Mouse (Mus musculus): ENCODE results near the gene Mia3. TPM values are rescaled to one million over a fixed set of nuclear protein-coding genes. Genes with fewer than 3 reads are reported as not detected.
"Not testable (repeated sequence)": the region's sequence is repeated elsewhere in the genome, so short reads cannot be mapped to it uniquely, and the experiment has no call there.

The Mia3 gene
- total RNA-seq (2021): 100 to 1,000 TPM; 104 to 115 TPM
- long read RNA-seq, experiment 1, partial matches to known transcripts: 1 of 5 reads
- long read RNA-seq, experiment 1, other reads (novel, unspliced or antisense): 3 of 5 reads
- long read RNA-seq, experiment 2, partial matches to known transcripts: 0 of 3 reads
- long read RNA-seq, experiment 2, other reads (novel, unspliced or antisense): 2 of 3 reads

DNA sequence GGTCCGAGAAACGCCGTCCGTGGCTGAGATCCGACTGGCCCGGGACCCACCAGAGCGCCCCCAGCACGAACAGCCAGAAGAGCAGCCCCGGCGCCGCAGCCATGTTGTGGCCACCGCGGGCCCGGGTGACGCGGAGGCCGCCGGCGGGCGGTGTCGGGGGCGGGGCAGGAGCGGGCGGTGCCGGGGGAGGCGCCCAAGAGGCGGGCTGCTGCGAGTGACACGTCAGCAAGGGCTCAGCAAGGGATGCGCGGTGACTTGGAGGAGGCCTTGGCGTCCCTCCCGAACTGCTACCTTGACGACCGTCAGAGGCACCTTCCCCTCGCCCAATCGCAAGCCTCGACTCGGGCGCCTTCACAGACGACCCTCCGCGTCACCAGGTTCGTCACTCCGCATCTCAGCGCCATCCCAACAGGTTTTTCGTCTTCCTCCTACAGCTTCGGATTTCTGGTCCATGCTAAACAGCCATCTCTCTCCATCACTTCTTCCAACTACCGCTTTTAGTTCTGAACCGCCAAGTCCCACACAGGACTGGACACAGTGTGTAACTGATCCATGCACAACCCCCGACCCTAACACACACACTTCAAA is at the start of gene Mia3:
TSS of gene Mia3 (minus strand) at position 127 of the 588 bp plus-strand sequence.
- intact Hi-C loops (cut with DNase I): loop anchor here (2.0 kb wide), 1 partner anchor 17 kb away; no protein-coding TSS in a partner anchor
- DNase-seq: peak; percentile 95 to 96

DNA sequence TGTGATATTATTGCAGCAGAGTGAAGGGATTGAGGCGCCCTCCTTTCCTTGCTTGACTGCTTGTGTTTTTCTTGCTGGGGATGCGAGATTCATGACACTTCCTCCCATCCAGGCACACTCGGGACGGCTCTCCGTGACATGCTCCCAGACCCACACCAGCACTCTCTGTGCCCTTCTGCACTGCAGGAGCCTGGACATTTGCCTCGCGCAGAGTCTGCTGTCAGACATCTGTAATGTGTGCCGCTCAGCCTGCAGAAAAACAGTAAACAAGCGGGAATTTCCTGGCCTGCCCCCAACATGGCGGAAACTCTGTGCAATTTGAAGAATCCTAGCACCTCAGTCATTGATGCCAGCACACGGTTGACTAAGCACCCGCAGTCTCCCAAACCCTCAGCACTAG is 48.5 kb upstream of the Mia3 start, which contains the start of gene Hhipl2:
TSS of gene Hhipl2 (plus strand) at position 343 of the 400 bp plus-strand sequence.
- intact Hi-C loops (cut with DNase I): no loop called here

DNA sequence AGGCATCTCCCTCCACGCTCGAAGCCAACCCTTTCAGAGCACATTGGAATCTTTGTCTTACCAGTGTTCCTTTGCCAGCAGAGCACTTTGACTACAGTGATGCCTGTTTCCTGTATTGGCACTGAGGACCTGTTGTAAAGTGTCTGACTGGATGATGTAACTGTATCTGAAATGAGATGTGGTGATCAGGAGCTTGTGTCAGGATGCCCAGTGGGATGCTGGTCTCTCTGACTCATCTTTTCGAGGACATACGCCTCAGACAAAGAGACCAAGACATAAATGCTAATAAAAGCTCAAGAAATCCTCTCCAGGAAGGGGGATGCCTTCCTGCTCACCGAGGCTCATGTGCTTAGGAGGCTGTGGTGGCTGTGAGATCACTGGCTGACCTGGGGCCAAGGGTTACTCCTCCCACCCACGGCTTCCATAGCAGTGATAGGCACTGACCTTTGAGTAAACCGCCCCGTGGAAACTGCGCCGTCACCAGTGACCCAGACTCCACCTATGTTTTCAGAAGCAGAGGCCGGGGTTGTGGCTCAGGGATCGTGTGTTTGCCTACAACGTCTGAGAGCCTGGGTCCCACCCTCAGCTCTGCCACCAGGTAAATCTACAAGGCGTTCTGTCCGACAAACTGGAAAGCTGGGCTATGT is 44.9 kb upstream of the Mia3 start:
- intact Hi-C loops (cut with DNase I): no loop called here

More for the DNA sequence above, 48.5 kb upstream of the Mia3 start, which contains the start of gene Hhipl2:
- DNase-seq: no peak

DNA sequence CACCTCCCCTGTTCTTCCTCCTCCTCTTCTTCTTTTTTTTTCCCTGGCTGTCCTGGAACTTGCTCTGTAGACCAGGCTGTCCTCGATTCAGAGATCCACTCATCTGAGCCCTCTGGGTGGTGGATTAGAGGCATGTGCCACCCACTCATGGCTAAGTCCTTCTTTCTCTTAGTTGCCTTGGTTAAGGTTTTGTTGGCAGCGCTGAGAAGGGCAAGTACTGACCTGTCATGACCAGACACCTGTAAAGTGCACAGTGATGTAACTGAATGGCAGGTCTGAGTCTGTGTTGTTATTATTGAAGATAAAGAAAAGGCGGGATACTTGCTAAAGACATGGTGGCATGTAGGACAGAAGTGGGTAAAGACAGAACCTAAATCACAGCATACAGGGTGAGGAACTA is 34.0 kb upstream of the Mia3 start:
- DNase-seq: no peak
- intact Hi-C loops (cut with DNase I): no loop called here

More for the DNA sequence above, 44.9 kb upstream of the Mia3 start:
- no peak for DNase-seq

DNA sequence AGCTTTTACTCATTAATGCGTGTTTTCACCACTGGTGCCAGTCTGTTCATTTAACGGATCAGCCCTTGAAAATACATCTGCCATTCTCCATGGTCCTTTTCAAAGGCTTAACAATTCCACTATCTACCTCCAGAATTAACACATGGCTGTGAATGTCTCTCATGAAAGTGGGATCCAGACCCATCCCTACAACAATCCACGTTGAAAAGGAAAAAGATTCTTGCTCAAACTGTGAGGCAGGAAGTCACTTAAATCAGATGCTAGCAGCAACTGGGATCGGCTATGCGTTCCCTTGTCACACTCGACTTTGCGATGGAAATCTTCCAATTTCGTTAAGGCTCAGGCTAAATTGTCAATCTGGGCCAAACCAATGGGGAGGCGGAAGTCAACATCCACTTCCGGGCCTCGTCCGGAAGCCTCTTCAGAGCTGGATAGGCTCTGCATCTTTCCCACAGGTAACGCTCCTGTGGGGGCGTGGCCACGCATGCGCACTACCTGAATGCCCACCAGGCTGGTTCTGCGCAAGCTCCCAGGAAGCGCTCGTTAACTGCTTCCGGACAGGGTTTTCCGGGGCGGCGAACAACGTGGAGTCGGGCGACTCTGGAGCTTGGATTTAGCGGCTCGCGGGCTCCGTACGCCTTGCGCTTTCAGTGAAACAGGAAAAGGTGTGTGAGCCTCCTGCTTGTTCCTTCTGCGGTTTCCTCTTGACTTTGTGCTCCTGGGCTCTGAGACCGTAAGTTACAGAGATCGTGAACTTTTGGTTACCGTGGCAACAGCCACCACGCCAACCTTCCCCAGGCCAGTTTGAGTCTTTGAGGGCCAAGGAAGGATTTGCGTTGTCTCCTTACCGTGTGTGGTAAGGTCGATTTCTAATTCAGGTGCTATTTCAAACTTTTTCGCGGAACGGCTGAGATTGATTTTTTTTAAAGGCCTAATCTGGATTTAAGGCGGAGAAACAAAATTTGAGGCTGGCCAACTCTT is 19.4 kb upstream of the Mia3 start, which contains the start of gene Taf1a:
TSS of gene Taf1a (plus strand) at position 556 of the 981 bp plus-strand sequence.
- intact Hi-C loops (cut with DNase I): no loop called here
- DNase-seq: peak; percentile 88 to 90

DNA sequence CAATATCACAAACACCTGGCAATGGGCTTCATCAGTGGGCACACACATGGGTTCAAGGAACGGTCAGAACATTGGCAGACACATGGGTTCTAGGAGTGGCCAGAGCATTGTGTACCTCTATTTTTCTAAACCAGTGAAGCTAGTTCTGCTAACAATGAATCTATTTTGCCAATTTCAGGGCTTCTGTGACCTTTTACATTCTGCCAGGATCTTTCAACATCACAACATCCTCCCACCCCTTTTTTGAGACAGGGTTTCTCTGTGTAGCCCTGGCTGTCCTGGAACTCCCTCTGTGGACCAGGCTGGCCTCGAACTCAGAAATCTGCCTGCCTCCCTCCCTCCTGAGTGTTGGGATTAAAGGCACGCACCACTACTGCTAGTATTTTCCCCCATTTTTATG is 18.1 kb upstream of the Mia3 start:
- not testable (repeated sequence) for DNase-seq
- intact Hi-C loops (cut with DNase I): loop anchor here (2.0 kb wide), 1 partner anchor 19 kb away; the partner anchor contains the start of gene Mia3

DNA sequence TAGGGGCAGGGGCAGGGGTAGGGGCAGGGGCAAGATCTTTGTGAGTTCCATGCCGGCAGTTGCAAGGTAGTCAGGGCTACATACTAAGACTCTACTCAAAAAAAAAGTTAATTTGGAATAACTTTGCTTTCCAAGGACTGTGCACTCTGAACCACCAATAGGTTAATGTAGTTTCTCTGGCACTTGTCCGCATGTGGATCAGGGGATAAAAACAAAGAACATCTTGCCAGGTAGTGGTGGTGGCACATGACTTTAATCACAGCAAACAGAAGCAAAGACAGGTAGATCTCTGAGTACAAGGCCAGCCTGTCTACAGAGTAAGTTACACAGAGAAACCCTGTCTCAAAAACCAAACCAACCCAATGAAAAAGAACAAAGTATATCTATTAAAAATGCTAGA is 13.3 kb upstream of the Mia3 start:
- intact Hi-C loops (cut with DNase I): no loop called here
- no peak for DNase-seq

DNA sequence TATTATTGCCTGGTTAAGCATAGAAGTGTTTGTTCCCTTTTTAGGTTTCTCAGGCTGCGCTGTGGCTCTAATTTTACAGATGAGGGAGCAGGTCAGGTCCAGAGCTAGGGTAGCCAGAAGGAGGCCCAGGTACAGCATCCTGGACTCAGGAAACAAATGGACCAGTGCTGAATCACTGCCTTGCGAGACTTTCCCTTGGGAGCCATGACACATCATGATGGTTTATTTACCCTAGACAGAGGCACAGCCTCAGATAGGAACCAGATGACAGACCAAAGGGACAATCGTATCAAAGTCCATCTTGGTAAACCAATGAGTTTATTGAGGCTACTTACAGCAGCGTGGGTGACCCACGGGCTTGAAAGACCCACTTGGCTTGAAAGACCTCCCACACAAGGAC is 12.5 kb upstream of the Mia3 start:
- no peak for DNase-seq
- intact Hi-C loops (cut with DNase I): no loop called here

DNA sequence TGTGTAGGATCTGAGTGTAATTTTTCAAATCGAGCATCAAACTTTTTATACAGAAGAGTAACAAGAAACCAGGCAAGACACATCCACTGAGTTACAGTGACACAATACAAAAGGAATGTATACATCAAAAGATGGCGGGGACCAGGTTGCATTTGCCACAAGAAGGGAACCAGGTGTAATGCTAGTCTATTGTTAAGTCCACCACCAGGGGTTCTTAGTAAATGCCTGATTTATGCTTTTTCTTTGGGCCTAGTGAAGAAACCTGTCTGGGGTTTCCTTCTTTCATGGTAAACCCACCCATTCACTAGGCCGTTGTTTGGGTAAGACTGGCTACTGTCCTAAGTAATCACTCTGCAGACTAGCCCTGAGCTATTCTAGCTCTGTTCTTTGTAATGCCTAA is 10.0 kb upstream of the Mia3 start:
- DNase-seq; intact Hi-C loops (cut with DNase I): not testable (repeated sequence)

DNA sequence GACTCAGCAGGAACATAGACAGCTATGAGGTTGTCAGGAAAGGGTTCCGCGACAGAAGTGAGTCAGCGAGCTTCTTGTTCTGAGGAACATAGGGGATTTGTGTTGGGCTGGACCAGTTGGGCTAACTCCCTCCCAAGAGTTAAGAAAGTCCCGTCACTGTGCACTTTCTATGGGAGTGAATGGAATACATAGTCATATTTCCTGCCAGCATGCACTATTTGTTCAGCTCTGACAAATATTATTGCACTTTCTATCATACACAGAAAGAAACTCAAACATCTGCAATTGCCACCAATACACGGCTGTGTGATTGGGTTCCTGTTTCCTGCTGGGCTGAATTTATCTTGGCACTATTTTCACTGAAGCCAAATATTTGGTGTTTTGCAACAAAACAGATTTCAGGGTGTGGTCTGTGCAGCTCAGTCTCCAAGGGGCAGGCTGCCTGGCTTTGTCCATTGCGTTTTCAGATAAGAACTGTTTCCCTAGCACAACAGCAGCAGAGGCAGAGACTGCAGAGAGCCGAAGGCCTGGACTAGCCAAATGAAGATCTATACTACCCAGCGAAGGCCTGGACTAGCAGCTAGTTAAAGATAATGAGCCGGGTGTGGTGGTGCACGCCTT is 9.1 kb upstream of the Mia3 start:
- peak; percentile 22 to 30 for DNase-seq
- intact Hi-C loops (cut with DNase I): no loop called here

DNA sequence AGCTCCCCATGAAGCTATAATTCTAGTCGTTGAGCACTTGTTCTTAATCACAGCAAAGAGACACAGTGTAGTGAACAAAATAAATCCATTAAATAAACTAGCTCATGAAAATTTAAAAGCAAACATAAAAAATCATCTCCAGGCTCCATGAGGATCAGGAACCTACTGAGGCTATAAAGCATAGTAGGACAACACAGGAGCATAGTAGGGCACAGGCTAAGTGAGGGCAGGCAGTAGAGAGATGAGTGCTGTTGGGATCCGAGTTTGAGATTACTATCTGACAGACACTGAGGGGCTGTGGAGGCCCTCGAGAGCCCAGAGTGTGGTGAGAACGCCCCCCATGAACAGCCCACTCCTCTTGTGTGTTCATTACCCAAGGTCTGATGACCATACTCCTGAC is 7.7 kb upstream of the Mia3 start:
- intact Hi-C loops (cut with DNase I): no loop called here
- no peak for DNase-seq

DNA sequence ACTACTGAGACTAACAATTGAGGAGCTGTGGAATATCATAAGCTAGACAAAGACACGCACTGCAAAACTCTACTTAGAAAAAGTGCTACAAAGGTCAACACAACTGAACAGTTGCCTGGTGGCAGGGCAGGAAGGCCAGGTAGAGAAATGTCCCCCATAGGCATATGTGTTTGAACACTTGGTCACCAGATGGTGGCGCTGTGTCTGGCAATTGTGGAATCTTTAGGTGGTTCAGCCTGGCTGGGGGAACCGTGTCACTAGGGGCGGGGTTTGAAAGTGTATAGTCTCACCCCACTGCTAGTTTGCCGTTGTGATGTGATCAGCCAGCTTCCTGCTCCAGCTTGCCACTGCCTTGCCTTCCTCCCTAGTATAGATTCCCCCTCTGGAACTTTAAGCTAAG is 5.4 kb upstream of the Mia3 start:
- intact Hi-C loops (cut with DNase I): no loop called here
- no peak for DNase-seq

DNA sequence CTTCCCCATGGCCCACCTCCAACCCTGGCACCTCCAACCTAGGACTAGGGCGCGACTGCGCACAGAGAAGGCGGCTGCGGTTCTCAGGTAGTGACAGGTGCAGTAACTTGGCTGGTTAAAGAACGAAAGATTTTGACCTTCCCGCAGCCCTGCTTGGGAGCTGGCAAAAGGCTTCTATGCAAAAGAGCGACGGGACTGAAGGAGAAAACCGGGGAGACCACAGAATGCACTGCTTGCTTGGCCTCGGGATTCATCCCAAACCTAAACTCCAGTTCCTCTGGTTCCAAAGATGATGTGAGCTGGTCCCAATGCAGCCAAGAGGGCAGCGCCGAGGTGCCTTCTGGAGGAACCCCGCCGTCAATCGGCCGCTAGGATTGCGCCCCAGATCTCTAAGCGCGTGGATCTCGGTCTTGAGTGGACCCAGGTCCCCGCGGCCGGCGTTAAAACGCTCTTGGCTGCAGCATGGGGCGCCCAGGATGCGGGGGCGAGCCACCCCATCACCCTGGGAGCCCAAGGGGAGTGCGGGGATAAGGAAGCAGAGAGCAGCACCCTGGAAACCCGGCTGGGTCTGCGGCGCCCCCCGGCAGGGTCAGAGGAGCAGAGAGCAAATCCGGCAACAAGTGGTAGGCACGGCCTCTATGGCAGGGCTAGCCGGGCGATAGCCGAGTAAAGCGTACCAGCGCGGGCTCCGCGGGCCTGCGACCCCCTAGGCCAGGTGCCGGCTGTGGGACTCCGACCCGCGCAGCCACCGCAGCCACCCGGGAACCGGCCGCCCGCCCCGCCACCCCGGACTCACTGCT is 552 bp downstream of the Mia3 start:
- peak in 1 of 2 experiments; percentile 13 for DNase-seq
- intact Hi-C loops (cut with DNase I): loop anchor here (2.0 kb wide), 1 partner anchor 18 kb away; no protein-coding TSS in a partner anchor

DNA sequence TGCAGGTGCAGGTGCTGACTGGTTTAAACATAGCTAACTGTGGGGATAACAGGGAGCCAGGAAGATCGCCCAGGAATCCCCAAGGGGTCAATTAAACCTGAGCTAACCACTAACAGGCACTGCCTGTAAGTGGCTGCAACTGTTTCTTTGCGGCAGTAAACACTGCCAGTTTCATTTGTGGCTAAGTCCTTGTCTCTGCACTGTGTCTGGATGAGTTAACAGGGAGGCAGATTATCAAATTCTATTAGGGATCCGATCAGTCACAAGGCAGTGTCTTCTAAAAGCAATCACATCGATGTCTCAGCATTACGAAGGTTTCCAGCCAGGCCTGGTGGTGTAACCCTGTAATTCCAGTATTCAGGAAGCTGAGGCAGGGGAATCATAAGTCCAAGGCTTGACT is 3.0 kb downstream of the Mia3 start:
- intact Hi-C loops (cut with DNase I): no loop called here
- no peak for DNase-seq

DNA sequence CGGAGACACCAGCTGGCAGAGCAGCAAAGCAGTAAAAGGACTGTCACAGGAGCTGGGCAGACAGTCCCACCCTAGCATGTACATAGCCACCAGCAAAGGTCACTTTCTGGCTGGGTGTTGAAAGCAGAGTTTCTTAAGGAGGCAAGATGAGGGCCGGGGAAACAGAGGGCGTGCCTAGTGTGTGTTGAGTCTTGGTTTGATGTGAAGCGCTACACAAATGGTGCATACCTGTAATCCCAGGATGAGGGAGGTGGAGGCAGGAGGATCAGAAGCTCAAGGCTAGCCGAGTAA is 5.8 kb downstream of the Mia3 start:
- intact Hi-C loops (cut with DNase I): no loop called here

DNA sequence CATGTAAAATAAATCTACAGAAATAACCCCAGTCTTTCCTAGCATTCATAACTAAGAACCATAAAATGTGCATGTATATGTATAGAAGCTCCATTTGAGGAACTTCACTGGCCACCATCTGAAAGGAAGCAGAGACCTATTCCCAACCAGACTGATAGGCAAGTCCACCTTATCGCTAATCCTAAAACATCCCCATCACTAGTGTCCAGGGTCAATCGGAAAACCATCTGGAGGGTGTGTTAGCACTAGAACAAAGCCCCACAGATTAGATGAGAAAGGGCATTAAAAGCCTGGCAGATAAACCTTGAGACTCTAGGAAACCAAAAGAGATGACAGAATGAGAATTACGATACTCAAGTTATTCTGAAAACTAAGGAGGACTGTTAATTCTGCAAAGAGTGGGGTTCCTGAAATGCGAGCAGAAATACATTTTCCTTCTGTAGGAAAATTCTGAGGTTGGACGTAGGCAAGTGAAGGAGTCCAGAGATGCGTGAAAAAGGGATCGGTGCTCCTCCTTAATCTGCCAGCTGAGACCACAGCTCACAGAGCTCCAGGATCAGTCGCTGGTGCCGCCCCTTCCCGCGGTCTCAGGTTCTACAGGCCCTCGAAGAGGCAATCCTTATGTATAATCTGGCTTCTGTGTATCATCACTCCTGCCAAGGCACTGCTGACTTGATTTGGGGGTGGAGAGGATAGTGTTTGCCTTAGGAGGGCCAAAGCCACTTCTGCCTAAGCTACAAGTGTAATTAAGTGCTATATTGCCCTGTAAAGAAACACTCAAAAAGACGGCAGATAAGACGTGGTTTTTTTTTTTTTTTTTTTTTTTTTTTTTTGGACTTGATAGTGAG is 6.4 kb downstream of the Mia3 start:
- no peak for DNase-seq
- intact Hi-C loops (cut with DNase I): no loop called here

More for the DNA sequence above, 5.8 kb downstream of the Mia3 start:
- no peak for DNase-seq

DNA sequence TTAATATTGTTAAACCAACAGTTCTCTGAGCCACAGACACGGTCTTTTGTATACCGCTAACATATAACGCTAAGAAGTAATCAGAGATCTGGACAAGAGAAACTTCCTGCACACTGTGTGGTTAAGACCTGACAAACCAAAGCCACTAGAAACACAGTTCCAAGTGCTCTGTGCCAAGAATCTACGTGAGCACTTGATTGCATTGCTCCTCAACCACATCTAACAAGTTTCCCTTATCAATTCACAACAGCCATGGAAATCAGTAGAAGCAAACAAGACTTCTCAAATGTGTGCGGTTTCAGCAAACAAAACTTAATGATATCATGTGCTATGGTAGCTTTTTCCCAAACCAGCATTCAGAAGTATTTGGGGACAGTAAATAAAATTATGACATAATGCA is 7.1 kb downstream of the Mia3 start:
- no peak for DNase-seq
- intact Hi-C loops (cut with DNase I): no loop called here

DNA sequence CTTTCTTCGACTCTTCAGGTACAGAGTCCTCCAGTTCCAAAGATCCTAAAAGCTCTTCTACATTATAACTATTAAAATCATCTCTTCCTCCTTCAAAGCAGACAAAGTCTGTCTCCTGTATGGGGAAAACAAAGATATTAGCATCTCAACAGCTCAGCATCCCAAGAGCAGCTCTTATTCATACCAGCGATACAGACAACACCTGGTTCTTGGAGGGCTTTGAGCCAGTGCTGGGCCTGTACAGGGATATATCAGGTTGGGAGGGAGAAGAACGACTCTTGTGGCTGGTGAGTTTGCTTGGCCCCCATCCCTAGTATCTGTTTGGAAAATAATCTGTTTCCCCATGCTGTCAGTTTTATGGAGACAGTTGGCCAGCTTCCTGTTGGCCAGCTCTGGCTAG is 10.5 kb downstream of the Mia3 start:
- DNase-seq: no peak
- intact Hi-C loops (cut with DNase I): loop anchor here (5.0 kb wide), 1 partner anchor 63 kb away; no protein-coding TSS in a partner anchor

All from heart, postnatal 14 days (tissue).